Mouse (Mus musculus): Measurements from ENCODE around the gene Ugt1a8.
A peak's percentile ranks its signal among the peaks of the same experiment; 100 is the strongest.

The Ugt1a8 gene

GRCm38 (mm10) chr1:88186325-88186935 is 98.8 kb downstream of the Ugt1a8 start:
- no peak for DNase-seq (ENCODE audit: low spot score)

DNA sequence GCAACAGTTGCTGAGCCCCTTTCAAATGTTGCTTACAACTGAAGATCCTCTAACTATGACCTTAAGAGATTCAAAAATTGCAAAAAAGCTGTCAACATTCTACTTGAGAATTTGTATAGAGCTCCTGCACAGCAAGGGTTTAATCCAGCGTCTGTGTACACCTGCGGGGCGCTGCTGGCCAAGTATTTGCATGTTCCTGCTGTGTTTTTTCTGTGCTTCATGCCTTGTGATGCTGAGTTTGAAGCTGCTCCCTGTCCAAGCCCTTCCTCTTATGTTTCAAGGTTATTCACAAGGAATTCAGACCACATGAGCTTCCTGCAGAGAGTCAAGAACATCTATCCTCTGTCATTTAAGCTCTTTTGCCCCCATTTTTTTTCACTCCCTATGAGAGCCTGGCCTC is 104.5 kb downstream of the Ugt1a8 start:
- DNase-seq (ENCODE audit: low spot score) = no peak

DNA sequence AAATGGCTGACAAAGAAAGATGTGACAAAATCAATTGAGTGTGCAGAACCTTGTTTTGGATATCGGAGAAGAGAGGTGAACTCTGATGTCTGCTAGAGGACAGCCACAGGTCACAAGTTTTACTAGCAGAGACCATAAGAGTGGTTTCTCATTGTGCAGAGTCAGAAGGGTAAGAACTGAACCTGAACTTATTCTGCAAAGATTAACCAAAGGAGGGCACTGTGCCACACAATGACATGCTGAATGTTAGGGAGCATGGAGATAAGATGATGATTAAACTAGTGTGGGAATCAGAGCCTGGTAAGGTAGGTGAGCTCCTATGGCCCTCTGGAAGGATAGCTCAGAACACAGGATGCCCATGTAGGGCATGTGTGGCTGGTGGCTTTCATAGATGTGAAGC is 108.1 kb downstream of the Ugt1a8 start:
- DNase-seq (ENCODE audit: low spot score) = no peak

DNA sequence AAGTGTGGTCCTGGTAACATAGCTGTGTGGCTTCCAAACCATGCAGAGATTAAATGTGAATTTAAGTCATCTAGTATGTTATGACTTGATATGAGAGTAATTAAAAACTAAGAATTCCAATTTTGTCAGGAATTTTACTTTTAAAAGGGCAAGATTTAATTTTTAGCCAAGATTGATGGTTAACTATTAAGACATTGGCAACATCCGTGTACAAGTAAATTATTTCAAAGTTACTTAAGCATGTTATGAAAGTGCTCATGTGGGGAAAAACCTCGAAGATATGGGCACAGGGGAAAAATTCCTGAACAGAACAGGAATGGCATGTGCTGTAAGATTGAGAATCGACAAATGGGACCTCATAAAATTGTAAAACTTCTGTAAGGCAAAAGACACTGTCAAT is 109.8 kb downstream of the Ugt1a8 start:
- no peak for DNase-seq (ENCODE audit: low spot score)

DNA sequence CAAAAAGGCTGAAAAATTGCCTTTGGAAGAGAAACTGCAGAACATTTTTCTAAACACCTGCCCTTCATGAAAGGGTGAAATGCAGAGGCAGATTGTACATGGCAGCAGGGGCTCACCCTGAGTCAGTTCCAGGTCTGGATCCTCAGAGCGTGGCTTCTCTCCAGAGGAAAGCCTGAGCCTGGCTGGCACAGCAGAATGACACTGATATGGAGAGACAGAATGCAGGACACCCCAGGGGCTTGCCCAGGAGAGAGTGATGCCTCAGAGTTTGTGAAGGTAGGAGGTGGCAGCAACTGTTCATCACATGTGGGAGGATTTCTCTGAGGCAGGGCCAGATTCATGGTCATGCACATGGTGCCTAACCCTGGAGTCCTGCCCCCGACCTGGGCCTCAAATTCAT is 112.4 kb downstream of the Ugt1a8 start:
- no peak for DNase-seq (ENCODE audit: low spot score)

- no peak for DNase-seq (ENCODE audit: low spot score)
Measured at GRCm38 (mm10) chr1:88200456-88200855, 112.8 kb downstream of the Ugt1a8 start, which contains the start of gene Ugt1a2. Gene Ugt1a2, plus strand, starts transcription at chr1:88200601.

- peak; percentile 82 for DNase-seq (ENCODE audit: low spot score)
Measured at GRCm38 (mm10) chr1:88205294-88205922, 117.8 kb downstream of the Ugt1a8 start, which contains the start of gene Dnajb3. Gene Dnajb3, minus strand, starts transcription at chr1:88205782.

DNA sequence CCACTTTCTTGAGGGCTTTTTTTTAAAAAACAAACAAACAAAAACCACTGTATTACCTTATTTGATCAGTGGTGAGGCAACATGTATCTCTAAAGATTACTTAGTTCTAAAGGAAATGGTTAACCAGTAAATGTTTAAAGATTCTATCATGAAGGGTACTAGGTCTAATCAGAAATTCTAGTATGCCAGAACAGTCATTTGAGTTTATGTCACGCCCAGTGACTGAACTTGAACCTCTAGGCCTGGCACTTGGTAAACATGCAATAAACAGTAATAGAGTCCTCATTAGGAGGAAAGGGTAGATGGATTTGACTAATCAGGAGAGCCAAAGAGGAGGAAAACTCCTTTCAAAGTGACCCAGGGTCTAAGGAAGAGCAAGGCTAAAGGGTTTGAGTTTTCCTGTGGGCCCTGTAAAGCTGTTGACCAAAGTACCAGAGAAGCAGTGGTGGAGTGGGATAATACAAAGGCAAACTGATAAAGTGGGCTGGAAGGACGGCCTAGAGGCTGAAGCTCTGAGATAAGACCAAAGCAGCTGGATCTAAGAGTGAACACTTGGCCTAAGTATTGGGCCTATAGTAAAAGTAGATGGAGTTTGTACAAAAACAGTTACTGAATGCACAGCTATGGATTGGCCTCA is 119.3 kb downstream of the Ugt1a8 start:
- DNase-seq (ENCODE audit: low spot score) = no peak

DNA sequence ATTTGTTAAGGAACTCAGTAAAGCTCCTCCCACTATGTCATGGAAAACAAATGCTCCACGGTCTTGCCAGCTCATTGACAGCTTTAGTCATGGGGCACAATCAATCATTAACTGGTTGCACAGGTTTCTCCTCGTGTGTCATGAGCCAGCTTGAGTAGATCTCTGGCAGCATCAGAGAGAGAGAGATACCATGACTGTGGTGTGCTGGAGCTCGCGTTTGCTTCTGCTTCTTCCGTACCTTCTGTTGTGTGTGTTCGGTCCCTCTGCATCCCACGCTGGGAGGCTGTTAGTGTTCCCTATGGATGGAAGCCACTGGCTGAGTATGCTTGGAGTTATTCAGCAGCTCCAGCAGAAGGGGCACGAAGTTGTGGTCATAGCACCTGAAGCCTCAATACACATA is 124.2 kb downstream of the Ugt1a8 start, which contains the start of gene Ugt1a1:
TSS of gene Ugt1a1 (plus strand) at position 148 of the 400 bp plus-strand sequence.
- no peak for DNase-seq (ENCODE audit: low spot score)

DNA sequence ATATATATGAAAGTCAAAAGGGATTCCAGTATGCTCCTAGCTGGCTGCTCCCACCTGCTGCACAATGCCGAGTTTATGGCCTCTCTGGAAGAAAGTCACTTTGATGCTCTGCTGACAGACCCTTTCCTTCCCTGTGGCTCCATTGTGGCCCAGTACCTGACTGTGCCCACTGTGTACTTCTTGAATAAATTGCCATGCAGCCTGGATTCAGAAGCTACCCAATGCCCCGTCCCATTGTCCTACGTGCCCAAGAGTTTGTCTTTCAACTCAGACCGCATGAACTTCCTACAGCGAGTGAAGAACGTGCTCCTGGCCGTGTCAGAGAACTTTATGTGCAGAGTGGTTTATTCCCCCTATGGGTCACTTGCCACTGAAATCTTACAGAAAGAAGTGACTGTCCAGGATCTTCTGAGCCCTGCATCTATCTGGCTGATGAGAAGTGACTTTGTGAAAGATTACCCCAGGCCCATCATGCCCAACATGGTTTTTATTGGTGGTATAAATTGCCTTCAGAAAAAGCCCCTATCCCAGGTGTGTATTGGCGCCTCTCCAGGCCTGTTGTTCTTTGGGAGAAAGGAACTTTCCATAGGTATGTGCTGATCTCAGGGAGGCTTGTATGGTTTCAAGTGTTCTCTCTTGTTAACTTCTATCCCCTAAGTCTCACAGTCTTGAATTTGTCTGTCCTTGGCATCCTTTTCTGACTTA is 124.9 kb downstream of the Ugt1a8 start:
- no peak for DNase-seq (ENCODE audit: low spot score)

DNA sequence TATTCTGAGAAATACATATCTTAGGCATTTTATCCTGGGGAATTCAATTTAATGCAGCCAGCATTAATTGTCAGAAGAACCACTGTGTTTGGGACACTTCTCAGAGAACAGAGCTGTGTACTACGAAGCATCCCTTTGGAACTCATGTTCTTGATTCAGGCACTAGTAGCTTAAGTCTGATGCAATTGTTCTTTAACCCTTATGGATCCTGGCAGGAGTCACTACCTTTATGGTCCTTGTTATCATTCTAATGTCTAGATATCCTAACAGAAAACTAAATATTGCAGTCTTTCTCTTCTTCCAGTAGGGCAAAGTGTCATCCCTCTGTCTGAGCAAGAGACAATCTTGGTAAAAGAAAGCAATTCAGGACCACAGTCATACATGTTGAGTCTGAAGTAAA is 125.4 kb downstream of the Ugt1a8 start:
- no peak for DNase-seq (ENCODE audit: low spot score)

GRCm38 (mm10) chr1:88213766-88214461 is 126.3 kb downstream of the Ugt1a8 start:
- DNase-seq (ENCODE audit: low spot score) = no peak

GRCm38 (mm10) chr1:88214462-88214952 is 126.9 kb downstream of the Ugt1a8 start:
- DNase-seq (ENCODE audit: low spot score) = no peak

GRCm38 (mm10) chr1:88215466-88216380 is 128.1 kb downstream of the Ugt1a8 start:
- no peak for DNase-seq (ENCODE audit: low spot score)

- DNase-seq (ENCODE audit: low spot score) = no peak
Measured at GRCm38 (mm10) chr1:88216551-88216950, 128.9 kb downstream of the Ugt1a8 start.

DNA sequence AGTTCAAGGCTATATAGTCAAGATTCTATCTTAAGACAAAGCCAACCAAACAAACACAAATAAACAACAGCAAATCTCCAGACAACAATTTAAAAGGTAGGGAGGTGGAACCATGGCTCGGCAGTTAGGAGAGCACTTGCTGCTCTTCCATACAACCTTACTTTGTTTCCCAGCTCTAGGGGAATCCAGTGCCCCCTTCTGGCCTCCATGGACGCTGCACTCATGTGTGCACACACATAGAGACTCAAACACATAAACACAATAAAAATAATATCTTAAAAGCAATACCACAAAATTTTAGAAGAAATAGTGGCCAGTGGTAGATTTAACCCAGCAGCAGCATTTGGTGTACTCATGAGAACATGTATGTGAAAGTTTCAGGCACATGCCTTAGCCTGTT is 129.5 kb downstream of the Ugt1a8 start:
- DNase-seq (ENCODE audit: low spot score) = no peak

DNA sequence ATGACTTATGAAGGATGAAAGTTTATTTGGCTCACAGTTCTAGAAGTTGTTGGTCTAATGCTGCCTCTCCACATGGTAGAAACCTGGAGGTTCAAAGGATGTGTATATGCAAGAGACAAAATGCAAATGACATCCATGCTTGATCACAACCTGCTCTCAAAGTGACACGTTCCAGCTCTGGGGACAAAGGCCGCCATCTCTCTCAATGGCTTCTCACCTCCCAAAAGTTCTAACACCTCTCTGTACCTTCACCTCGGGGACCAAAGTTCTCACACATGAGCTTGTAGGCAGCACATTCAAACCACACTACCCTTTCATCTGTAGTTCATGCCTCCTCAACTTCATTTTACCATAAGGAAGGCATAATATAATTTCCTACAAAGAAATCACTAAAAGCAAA is 130.0 kb downstream of the Ugt1a8 start:
- no peak for DNase-seq (ENCODE audit: low spot score)

DNA sequence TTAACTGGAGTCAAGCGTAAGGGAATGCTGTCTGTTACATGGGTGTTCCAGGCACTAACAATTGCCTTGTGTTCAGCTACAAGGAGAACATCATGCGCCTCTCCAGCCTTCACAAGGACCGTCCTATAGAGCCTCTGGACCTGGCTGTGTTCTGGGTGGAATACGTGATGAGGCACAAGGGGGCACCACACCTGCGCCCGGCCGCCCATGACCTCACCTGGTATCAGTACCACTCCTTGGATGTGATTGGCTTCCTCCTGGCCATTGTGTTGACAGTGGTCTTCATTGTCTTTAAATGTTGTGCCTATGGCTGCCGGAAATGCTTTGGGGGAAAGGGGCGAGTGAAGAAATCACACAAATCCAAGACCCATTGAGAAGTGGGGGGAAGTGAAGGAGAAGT is 130.4 kb downstream of the Ugt1a8 start:
- DNase-seq (ENCODE audit: low spot score) = no peak

GRCm38 (mm10) chr1:88218591-88218990 is 131.0 kb downstream of the Ugt1a8 start:
- DNase-seq (ENCODE audit: low spot score) = no peak

DNA sequence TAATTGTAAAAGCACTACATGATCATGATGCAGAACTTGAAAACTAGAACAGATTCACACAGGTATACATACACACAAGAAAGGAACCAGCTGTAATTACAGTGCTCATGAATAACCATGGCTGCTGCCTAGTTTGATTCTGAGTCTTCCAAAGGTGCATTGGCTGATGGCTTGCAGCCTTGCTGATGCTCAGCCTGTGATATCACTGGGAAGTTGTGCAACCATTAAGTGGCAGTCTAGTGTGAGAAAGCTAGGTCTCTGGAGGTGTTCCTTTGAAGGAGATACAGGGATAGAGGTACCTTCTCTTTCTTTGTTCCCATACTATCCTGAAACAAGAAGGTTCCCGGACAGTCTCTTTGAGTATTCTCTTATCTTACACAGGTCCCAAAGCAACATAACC is 131.4 kb downstream of the Ugt1a8 start:
- no peak for DNase-seq (ENCODE audit: low spot score)

DNA sequence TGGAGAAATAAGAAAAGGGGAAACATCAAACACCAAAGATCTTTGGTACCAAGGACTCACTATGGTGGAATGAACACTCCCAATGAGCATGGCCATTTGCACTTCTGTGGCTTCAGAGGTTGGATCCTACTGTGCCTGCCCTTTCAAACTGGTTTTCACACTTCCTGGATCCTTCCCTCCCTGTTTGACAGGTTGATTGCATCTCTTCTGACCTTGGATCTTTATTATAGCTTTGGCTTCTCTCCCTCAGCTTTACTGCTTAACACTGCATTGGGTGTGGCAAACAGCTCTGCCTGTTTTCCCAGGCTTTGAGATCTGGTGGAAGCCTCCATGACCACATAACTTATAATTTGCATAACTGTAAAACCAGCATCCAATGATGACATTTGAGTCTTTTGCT is 132.7 kb downstream of the Ugt1a8 start:
- no peak for DNase-seq (ENCODE audit: low spot score)
